Mouse (Mus musculus) ovary, postnatal 10 days (tissue): ENCODE data around the gene Tshz2.
A peak's percentile ranks its signal among the peaks of the same experiment; 100 is the strongest.

Source experiments
- DNase-seq: peaks from one replicate; pipeline ENCODE4 v3.0.0; 2022; ENCODE audit warnings: low spot score

The Tshz2 gene

GRCm38 (mm10) chr2:170007426-170007958 lies 374.7 kb downstream of the Tshz2 start:
- DNase-seq = no peak

GRCm38 (mm10) chr2:170009729-170010128 lies 376.9 kb downstream of the Tshz2 start:
- no peak for DNase-seq

GRCm38 (mm10) chr2:170011858-170012257 lies 379.0 kb downstream of the Tshz2 start:
- no peak for DNase-seq

DNA sequence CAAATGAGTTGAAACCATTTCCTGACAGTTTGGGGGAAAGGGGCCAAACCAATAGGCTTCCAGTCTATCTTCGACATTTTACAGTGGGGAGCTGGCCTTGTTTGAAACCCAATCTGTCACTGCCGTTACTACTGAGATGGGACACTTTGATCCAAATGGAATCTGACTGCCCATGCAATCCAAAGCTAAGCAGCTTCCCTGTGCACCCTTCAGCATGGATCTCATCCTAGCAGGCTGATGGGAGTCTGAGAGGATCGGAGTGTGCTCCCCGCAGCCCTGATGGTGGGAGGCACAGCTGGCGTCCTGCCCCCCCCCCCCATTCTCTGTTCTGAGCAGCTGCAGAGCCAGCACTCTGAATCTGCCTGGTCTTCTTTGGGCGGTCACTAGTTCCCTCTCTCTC lies 384.5 kb downstream of the Tshz2 start:
- DNase-seq = no peak

- no peak for DNase-seq
Measured at GRCm38 (mm10) chr2:170017926-170018325, 385.1 kb downstream of the Tshz2 start.

GRCm38 (mm10) chr2:170022953-170023352 lies 390.1 kb downstream of the Tshz2 start:
- no peak for DNase-seq

DNA sequence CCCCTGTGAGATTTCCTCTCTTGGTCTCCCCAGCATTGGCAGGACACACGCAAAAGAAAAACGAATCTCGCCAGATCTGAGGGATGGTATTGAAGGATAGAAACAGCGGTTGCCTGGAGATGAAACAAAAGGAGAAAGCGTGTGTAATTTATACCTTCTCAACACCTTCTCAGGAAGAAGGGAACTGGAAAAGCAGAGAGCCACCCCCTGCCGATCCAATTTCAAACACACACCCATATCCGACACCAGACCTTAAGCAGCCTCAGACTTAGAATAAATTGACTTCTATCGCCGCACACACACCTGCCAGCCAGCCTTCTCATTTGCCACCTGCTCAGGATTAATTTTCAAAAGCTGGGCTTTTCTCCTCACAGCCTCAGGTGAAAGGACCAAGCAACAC lies 390.9 kb downstream of the Tshz2 start:
- no peak for DNase-seq

DNA sequence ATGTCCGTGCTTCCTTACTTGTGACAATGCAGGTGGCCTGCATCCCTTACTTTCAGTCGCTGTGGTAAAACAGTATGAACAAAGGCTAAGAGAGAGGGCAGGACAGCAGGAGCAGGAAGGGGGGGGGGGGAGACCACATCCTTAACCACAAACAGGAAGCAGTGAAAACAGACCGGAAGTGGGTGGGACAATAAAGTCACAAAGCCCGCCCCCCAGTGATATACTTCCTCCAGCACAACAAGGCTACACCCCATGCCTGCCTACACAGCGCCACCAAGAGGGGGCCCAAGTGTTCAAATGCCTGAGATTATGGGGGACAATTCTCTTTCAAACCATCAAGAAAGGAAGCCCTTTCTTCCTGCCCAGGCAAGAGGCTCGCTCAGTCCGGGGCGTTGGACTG lies 392.1 kb downstream of the Tshz2 start:
- no peak for DNase-seq

- no peak for DNase-seq
Measured at GRCm38 (mm10) chr2:170025896-170026295, 393.1 kb downstream of the Tshz2 start.

DNA sequence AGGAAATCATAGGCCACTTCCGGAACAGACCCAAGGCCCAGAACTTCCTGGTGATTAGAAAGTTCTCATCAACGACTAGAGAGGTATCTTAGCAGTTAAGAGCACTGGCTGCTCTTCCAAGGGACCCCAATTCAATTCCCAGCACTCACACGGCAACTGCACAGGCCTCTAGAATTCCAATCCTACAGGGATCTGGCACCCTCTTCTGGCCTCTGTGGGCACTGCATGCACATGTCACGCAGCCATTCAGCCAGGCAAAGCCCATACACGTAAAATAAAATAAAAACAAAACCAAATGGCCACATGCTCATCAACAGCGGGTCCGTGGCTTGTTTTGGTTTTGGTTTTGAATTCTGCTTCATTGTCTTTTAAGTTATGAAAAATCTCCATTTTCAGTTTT lies 395.0 kb downstream of the Tshz2 start:
- no peak for DNase-seq

DNA sequence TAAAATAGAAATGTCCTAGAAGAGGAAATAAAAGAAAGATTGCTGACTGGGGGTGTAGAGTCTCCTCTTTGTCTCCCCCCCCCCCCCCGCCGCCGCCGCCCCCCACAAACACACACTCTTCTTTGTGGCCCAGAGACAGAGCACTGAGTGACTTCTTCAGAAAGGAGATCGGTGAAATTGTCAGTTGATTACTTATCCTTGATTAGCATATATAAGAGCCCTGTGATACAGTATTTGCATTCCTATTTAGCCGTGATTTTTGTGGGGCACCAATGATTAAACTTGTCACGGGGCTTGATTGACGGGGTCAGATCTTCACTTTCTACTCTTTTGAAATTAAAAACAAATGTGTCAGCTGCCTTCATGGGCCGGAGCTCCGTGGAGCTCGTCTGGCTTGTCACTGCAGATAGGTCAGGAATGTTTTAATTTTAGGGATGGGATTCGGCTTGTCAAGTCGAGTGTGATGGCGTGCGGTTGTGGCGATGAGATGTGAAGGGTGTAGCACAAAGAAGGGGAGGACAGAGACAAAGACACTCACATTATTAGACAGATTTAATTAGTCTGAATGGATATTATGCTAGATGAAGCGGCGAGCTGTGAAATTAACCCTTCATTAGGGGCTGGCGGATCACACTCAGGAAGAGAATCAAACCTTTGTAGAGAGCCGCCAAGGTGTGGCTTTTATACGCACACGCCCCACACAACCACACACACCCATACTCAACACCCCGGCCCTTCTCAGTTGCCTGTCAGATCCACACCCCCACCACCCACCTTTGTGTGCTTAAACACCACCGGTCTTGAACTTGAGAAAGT lies 395.9 kb downstream of the Tshz2 start:
- no peak for DNase-seq

- no peak for DNase-seq
Measured at GRCm38 (mm10) chr2:170029304-170029856, 396.6 kb downstream of the Tshz2 start.

DNA sequence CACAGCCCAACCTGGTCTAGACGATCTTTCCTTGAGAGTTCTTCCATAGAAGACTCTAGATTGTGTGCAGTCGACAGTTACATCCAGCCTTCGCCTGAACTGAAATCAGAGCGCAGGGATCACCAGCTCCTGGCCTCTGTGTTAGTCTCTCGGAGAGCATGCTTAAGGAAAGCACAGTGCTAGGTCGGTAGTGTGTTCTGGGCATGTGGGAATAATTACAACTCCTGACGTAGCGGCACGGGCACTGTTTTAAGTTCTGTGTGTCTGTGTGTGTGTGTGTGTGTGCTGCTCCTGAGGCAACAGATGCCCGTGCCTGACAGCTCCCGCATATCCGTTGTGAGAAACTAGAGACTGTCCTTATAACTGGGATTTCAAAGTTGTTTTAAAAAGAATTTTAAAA lies 398.4 kb downstream of the Tshz2 start:
- DNase-seq = no peak

- no peak for DNase-seq
Measured at GRCm38 (mm10) chr2:170031872-170032271, 399.1 kb downstream of the Tshz2 start.

GRCm38 (mm10) chr2:170033219-170033618 lies 400.4 kb downstream of the Tshz2 start:
- no peak for DNase-seq

GRCm38 (mm10) chr2:170034794-170035193 lies 402.0 kb downstream of the Tshz2 start:
- DNase-seq = no peak

DNA sequence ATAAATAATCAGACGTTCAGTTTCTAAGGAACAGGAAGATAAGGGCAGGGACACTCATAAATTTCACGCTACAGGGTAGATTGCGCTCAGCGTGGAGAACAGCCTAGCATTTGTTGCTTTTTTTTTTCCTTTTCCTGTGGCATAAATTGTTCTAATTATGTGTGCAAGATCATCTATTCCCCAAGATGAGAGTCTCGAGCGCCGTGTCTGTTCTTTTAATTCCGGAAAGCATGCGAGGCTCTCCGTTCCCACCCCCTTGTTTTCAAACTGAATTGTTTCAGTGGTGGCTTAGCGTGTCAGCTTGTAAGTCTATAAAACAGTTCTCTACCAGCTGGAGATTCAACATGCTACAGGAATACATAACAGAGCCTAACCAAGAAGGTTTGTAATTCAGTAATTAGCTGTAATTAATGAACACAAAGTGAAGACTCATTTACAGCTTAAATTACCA lies 404.0 kb downstream of the Tshz2 start:
- no peak for DNase-seq

DNA sequence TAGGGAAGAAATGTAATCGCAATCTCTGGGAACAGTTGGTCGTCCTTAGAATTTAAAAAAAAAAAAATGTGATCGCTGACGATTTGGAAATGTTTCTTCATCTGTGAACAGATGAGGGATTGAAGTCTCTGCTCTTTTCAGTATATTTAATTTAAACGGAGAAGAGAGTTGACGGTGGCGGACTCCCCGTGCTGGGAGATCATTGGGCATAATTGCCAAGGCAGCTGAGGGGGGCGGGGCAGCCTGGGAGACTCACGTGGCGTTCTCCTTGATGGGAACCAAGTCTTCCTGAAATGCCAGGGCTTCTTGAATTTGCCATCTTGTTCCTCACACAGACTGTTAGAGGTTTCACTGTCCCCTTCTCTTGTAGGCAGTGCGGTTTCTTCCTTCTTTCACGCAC lies 404.5 kb downstream of the Tshz2 start:
- no peak for DNase-seq

DNA sequence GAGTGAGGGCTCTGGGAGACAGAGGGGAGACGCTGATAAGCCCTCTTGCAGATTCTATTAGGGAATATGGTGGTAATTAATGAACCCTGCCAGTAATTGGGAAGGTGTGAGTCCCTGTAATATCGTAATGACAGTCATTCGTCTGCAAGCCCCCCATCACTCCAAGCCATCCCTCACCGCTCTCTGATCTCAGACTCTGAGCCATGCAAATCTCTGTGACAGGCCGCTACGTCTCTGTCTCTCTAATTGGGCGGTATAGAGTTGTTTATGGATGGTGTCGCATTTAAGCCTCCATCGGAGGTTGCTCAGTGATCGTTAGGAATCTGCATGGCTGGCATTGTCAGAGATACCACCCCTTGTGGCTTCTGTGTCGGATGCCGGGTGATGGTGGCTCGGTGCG lies 407.0 kb downstream of the Tshz2 start:
- no peak for DNase-seq

DNA sequence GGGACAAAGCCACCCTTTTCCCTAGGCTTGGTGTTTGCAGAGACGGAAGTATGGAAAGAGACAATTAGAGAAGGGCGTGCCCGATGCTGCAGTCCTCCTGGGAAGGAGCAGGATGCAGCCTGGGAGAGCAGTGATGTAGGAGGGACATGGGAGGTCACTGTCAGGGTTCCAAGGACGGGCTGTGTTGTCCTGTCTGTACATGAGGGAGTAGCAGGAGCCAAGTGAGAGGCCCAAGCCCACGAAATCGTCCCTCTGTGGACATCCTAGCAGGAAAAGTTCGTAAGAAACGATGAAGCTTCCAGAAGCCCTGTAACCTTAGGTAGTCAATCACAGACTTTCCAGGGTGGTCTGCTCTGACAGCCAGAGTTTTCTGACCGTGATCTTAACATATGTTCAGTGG lies 408.3 kb downstream of the Tshz2 start:
- peak; percentile 24 for DNase-seq

- no peak for DNase-seq
Measured at GRCm38 (mm10) chr2:170042471-170043213, 409.8 kb downstream of the Tshz2 start.

- no peak for DNase-seq
Measured at GRCm38 (mm10) chr2:170043290-170043689, 410.5 kb downstream of the Tshz2 start.

DNA sequence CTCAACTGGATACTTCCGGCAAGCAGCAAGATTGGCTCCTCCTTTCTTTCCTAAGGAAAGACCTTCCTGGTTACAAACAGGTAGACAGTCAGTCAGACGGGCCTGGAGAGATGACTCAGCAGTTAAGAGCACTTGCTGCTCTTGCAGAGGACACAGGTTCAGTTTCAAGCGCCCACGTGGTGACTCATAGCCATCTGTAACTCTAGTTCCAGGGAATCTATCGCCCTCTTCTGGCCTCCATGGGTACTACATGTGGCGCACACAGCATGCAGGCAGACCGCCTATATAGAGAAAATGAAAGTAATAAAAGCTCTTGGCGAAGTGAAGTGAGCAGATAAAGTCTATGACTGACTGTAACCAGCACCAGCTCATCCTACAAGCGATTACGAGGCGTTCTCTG lies 413.1 kb downstream of the Tshz2 start:
- DNase-seq = no peak
